Mouse (Mus musculus): ENCODE data around the gene Ubr1.

- TF ChIP-seq POLR2A (IDR thresholded peaks at IDR 0.05; ENCODE audit: borderline replicate concordance, low read depth, low read length) (no peak), CTCF (IDR thresholded peaks at IDR 0.05; ENCODE audit: low read depth, low read length) (no peak)
These were observed 112.4 kb downstream of the Ubr1 start for GRCm38 (mm10) chr2:120858131-120858530.

Data from bone marrow macrophage, adult 2 months (primary cell).